Mouse (Mus musculus): ENCODE measurements at regions not wholly inside any gene's neighbourhood (a gene's known extent, or its start where the extent isn't known, plus 50 kb on each side); places are given as distances from the start of the nearest gene placed in this dataset.

DNA sequence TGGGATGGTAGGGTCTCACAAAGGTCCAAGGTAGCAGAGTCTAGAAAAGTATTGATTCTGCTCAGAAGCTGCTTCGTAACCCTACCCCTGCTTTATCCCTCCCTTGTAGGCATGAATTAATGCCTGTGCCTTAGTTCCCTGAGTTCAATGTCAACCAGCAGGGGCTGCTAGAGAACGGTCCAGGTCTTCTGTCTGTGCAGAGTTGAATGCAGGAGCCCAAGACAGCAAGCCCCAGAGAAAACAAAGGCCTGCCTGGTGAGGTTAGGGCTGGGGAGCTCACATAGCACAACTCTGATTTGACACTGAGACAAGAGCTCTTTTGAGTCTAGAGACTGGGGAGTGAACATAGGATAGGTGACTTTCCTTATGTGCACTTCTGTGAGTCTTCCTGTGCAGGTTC is 56.6 kb downstream of the Olig3 start:
- DNase-seq, result no peak
- TF ChIP-seq CTCF (IDR thresholded peaks at IDR 0.05; ENCODE audit: insufficient read depth, low read length), result 0 out of 2 replicates have a peak, but pooled peaks have one; percentile 21
- no peak for TF ChIP-seq POLR2A (IDR thresholded peaks at IDR 0.05; ENCODE audit: borderline replicate concordance, extremely low read depth, low read depth, low read length)
- WGBS, result 56% methylated on average over 2 of the region's 2 CpGs
- H3K4me3 ChIP-seq (replicated peaks; ENCODE audit: extremely low read depth, low read depth, low read length), result no peak overlapping the region
- H3K4me1 ChIP-seq (ENCODE audit: control insufficient read depth, insufficient read depth, low read length), result no peaks in the 10 kb centered on the region

DNA sequence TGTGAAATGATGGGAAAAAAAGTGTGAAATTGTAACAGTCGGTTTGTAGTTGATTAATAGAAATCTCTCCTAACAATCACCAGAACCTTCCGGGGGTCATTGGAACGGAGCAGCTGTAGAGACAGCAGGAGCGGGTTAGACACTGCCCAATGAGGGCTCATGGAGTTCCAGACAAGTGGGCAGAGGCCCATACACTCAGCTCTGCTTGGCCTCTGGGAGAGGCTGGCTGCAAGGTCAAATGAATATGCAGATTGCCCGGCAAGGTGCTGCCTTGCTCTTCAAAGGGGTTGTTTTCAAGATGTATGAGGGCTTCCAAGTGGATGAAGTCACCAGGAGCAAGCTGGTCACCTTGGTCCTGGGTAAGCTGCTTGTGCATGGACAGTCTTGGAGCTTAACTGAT is 57.6 kb downstream of the Olig3 start:
- DNase-seq, result no peak
- WGBS, result 45% methylated on average over 5 of the region's 5 CpGs
- no peak overlapping the region for H3K4me3 ChIP-seq (replicated peaks; ENCODE audit: extremely low read depth, low read depth, low read length)
- no peak for TF ChIP-seq CTCF (IDR thresholded peaks at IDR 0.05; ENCODE audit: insufficient read depth, low read length)
- TF ChIP-seq POLR2A (IDR thresholded peaks at IDR 0.05; ENCODE audit: borderline replicate concordance, extremely low read depth, low read depth, low read length), result no peak
- H3K4me1 ChIP-seq (ENCODE audit: control insufficient read depth, insufficient read depth, low read length), result no peaks in the 10 kb centered on the region

DNA sequence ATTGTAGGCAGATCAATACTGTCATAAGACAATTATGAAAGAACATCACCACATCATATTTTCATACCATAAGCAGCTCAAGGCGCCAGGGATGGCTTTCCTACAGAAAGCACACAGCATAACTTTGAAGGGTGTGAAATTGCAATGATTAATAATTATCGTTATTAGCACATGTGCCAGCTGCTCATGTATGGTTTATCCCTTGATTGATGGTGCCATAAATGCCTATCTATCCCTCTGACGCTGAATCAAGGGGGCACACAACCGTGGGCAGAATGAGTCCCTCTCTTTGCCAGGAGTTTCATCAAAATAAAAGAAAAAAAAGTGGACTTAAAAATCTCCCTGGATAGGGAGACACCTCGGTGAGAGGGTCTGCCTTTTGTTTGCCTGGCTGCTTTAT is 58.5 kb downstream of the Olig3 start:
- no peaks in the 10 kb centered on the region for H3K4me1 ChIP-seq (ENCODE audit: control insufficient read depth, insufficient read depth, low read length)
- no peak overlapping the region for H3K4me3 ChIP-seq (replicated peaks; ENCODE audit: extremely low read depth, low read depth, low read length)
- TF ChIP-seq POLR2A (IDR thresholded peaks at IDR 0.05; ENCODE audit: borderline replicate concordance, extremely low read depth, low read depth, low read length), result no peak
- no peak for TF ChIP-seq CTCF (IDR thresholded peaks at IDR 0.05; ENCODE audit: insufficient read depth, low read length)
- WGBS, result 55% methylated on average over 5 of the region's 5 CpGs
- DNase-seq, result no peak

DNA sequence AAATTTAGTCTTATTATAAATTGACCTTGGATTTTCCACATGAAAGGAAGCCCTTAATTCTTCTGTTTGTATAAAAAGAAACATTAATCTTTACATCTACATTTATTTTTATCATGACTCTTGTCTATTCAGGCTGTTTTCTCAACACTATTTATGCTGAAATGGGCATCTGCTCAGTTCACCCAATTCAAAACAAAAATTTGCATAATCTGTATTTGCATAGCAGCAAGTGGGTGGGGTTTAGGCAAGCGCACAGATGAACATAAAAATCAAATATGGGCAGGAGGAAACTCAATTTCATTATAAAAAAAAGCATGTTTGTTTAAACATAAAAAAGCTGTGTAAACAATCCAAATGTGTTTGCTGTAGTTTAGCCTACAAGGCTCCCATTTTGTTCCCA is 67.7 kb downstream of the Olig3 start:
- Histone ChIP-seq H3K4me3 (replicated peaks; ENCODE audit: extremely low read depth, low read depth, low read length) (no peak overlapping the region), H3K4me1 (ENCODE audit: control insufficient read depth, insufficient read depth, low read length) (no peaks in the 10 kb centered on the region)
- DNase-seq, result no peak
- no peak for TF ChIP-seq POLR2A (IDR thresholded peaks at IDR 0.05; ENCODE audit: borderline replicate concordance, extremely low read depth, low read depth, low read length)
- no peak for TF ChIP-seq CTCF (IDR thresholded peaks at IDR 0.05; ENCODE audit: insufficient read depth, low read length)
- 63% methylated on average over 1 of the region's 1 CpGs for WGBS

DNA sequence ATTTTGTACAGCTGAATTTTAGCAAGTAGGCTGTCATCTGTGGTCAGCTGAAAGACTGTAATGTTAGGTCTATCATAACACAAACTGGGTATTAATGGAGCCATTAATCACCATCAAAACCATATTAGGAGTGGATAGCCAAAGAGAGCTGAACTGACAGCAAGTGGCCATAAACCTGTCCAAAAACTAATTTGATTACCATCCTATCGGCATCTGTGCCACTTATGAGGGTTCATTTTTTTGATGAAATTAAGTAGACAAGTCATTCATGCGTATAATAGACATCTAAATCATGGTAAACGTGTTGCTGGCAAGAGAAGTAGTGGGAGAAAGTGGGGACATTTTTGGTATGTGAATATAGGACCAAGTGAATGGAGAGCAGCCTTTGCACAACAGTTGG is 68.6 kb downstream of the Olig3 start:
- 79% methylated on average over 3 of the region's 3 CpGs for WGBS

DNA sequence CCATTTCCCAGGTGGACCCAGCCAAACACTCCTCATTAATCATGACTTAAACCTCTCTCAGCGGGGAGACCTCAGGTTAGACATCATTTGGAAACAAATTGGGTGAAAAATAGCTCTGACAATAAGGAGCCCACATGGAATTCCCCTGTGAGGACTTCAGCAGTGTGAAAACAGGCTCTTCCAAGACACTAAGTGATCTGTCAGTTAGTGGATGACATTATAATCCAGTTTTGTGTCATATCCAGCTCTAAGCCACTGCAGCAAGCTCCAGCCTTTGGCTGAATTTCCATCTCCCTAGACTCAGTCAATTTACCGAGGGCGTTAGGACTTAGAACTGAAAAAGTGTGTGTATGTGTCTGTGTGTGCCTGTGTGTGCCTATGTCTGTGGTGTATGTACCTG is 70.5 kb downstream of the Olig3 start:
- TF ChIP-seq POLR2A (IDR thresholded peaks at IDR 0.05; ENCODE audit: borderline replicate concordance, extremely low read depth, low read depth, low read length) (no peak), CTCF (IDR thresholded peaks at IDR 0.05; ENCODE audit: insufficient read depth, low read length) (no peak)
- no peak overlapping the region for H3K4me3 ChIP-seq (replicated peaks; ENCODE audit: extremely low read depth, low read depth, low read length)
- no peak for DNase-seq
- 75% methylated on average over 3 of the region's 3 CpGs for WGBS
- H3K4me1 ChIP-seq (ENCODE audit: control insufficient read depth, insufficient read depth, low read length), result no peaks in the 10 kb centered on the region

More for the DNA sequence above, 68.6 kb downstream of the Olig3 start:
- no peak for TF ChIP-seq CTCF (IDR thresholded peaks at IDR 0.05; ENCODE audit: insufficient read depth, low read length)
- no peak for TF ChIP-seq POLR2A (IDR thresholded peaks at IDR 0.05; ENCODE audit: borderline replicate concordance, extremely low read depth, low read depth, low read length)
- no peak overlapping the region for H3K4me3 ChIP-seq (replicated peaks; ENCODE audit: extremely low read depth, low read depth, low read length)
- no peaks in the 10 kb centered on the region for H3K4me1 ChIP-seq (ENCODE audit: control insufficient read depth, insufficient read depth, low read length)
- no peak for DNase-seq

DNA sequence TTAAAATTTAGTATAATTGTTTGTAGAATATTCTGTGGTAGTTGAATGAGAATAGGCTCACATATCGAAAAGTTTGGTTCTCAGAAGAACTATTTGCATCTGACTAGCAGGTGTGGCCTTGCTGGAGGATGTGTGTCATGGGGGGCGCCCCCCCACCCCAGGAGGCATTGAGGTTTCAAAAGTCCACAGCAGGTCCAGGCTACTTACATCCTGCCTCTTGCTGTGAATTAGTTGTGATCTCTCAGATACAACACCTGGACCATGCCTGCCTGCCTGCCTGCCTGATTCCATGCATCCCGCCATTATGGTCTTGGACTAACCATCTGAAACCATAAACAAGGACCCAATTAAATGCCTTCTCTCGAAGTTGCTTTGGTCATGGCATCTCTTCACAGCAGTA is 76.2 kb downstream of the Olig3 start:
- TF ChIP-seq CTCF (IDR thresholded peaks at IDR 0.05; ENCODE audit: insufficient read depth, low read length) (no peak), POLR2A (IDR thresholded peaks at IDR 0.05; ENCODE audit: borderline replicate concordance, extremely low read depth, low read depth, low read length) (no peak)
- Histone ChIP-seq H3K4me3 (replicated peaks; ENCODE audit: extremely low read depth, low read depth, low read length) (no peak overlapping the region), H3K4me1 (ENCODE audit: control insufficient read depth, insufficient read depth, low read length) (no peaks in the 10 kb centered on the region)
- no peak for DNase-seq
- WGBS, result 94% methylated on average over 4 of the region's 4 CpGs

DNA sequence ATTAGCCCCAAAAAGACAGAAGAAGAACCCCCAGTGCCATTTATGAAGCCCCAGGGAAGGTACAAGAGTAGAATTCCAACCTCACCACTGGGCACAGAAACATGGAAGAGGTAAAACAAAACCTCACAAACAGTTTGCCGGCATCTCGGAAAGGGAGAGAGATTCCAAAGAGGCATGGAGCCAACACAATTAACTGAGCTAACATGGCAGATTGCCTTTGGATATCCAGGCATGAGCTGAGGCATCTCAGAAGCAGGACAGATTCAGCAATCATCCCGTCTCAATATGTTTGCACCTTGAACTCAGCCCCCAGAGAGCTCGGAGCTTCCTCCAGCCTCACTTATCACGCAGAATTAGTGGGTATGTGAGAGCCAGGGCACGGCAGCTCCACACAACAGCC is 78.3 kb downstream of the Olig3 start:
- TF ChIP-seq CTCF (IDR thresholded peaks at IDR 0.05; ENCODE audit: insufficient read depth, low read length) (no peak), POLR2A (IDR thresholded peaks at IDR 0.05; ENCODE audit: borderline replicate concordance, extremely low read depth, low read depth, low read length) (no peak)
- DNase-seq, result no peak
- 70% methylated on average over 6 of the region's 6 CpGs for WGBS
- Histone ChIP-seq H3K4me1 (ENCODE audit: control insufficient read depth, insufficient read depth, low read length) (no peaks in the 10 kb centered on the region), H3K4me3 (replicated peaks; ENCODE audit: extremely low read depth, low read depth, low read length) (no peak overlapping the region)

DNA sequence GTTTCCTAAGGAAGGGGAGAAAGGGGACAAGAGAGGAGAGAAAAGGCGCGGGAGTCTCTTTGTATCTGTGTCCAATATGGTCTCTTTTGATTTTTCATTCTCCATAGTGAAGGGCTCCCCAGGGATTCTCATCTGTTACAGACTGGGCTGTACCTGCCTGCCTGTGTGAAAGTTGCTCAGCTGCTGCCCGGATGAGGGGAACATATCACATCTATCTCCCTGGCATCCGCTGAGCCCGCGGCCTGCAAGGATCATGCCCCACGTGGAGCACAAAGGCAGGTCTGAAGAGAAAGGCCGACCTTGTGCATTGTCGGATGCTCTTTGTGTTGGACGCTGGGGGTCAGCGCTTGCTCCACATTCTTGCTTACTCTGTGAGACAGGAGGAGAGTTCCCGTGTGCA is 85.5 kb downstream of the Olig3 start:
- WGBS, result 48% methylated on average over 12 of the region's 12 CpGs
- no peak for DNase-seq
- H3K4me3 ChIP-seq (replicated peaks; ENCODE audit: extremely low read depth, low read depth, low read length), result no peak overlapping the region
- no peak for TF ChIP-seq CTCF (IDR thresholded peaks at IDR 0.05; ENCODE audit: insufficient read depth, low read length)
- no peak for TF ChIP-seq POLR2A (IDR thresholded peaks at IDR 0.05; ENCODE audit: borderline replicate concordance, extremely low read depth, low read depth, low read length)
- no peaks in the 10 kb centered on the region for H3K4me1 ChIP-seq (ENCODE audit: control insufficient read depth, insufficient read depth, low read length)

DNA sequence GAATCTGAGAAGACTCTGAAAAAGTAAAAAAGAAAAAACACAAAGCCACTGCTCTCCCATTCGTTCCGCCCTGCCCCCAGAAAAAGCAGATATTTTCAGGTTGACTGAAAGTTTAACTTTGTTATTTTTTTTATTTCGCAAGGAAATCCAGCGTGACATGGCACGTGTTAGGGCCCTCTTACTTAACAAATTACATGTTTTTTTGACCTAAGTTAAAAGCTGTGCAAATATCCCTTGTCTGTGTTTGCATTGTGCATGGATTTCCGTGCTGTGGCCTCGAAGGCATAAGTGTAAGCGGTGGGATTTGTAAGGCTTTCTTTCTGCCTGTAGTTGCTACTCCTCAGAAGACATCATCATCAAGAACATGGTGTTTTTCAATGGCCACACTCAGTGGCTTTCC is 87.2 kb downstream of the Olig3 start:
- WGBS, result 50% methylated on average over 8 of the region's 8 CpGs
- TF ChIP-seq POLR2A (IDR thresholded peaks at IDR 0.05; ENCODE audit: borderline replicate concordance, extremely low read depth, low read depth, low read length) (no peak), CTCF (IDR thresholded peaks at IDR 0.05; ENCODE audit: insufficient read depth, low read length) (no peak)
- DNase-seq, result no peak
- no peak overlapping the region for H3K4me3 ChIP-seq (replicated peaks; ENCODE audit: extremely low read depth, low read depth, low read length)
- no peaks in the 10 kb centered on the region for H3K4me1 ChIP-seq (ENCODE audit: control insufficient read depth, insufficient read depth, low read length)

Data from lung, adult 2 months (tissue).